In genomic region chr11:120719841-120720376, GRCm38 (mm10) we compare ENCODE assay signal across 16 mouse cellular contexts. TPM values are rescaled to one million over a fixed set of nuclear protein-coding genes. Genes with fewer than 3 reads are reported as not detected.
A peak's percentile ranks its signal among the peaks of the same experiment; 100 is the strongest.
DNase-seq lines count a peak whose midpoint lies in the region; ATAC-seq and TF ChIP-seq lines count a peak whose summit lies in the region.
"Had no signal": no experiment of that assay in that cellular context is flagged by ENCODE, and none has a peak within 500 bp of the region (broad histone marks: within the 10 kb centered on the region; RNA-seq: fewer than 3 reads in every experiment).

No protein-coding gene starts in this region.

- peak overlapping the region; percentile 75; the same call in 1 of the 2 replicates for H3K4me2 ChIP-seq in hindbrain, embryonic 15.5 days
- no peak overlapping the region for H3K4me2 ChIP-seq in hindbrain, embryonic 12.5 days (replicated peaks)
- H3K4me2 ChIP-seq in midbrain, postnatal 0 days (ENCODE audit: low read depth, low read length, poor library complexity, severe bottlenecking), result no peak overlapping the region; the same call in 1 of the 2 replicates
- H3K4me2 ChIP-seq in midbrain, embryonic 16.5 days (ENCODE audit: low read length), result no peak overlapping the region
- H3K4me2 ChIP-seq in neural tube, embryonic 14.5 days (ENCODE audit: low read depth, low read length), result 0 out of 2 replicates have a peak overlapping the region, but pooled peaks have one; percentile 54

- TF ChIP-seq CTCF in midbrain, postnatal 0 days (IDR thresholded peaks at IDR 0.05), result no peak

- H3K9me3 ChIP-seq in hindbrain, embryonic 15.5 days, result no peaks in the 10 kb centered on the region
- H3K9me3 ChIP-seq in hindbrain, embryonic 12.5 days (replicated peaks), result no peaks in the 10 kb centered on the region
- H3K9me3 ChIP-seq in midbrain, postnatal 0 days (ENCODE audit: low read length), result no peaks in the 10 kb centered on the region
- no peaks in the 10 kb centered on the region for H3K9me3 ChIP-seq in midbrain, embryonic 16.5 days (replicated peaks; ENCODE audit: control insufficient read depth, low read length, poor library complexity, severe bottlenecking)
- no peaks in the 10 kb centered on the region for H3K9me3 ChIP-seq in neural tube, embryonic 14.5 days (ENCODE audit: control insufficient read depth, low read length)
- H3K9me3 ChIP-seq: embryonic facial prominence, embryonic 12.5 days; heart, embryonic 13.5 days; intestine, embryonic 15.5 days; liver, embryonic 15.5 days; megakaryocyte, embryonic 14.5 days had no signal

- H3K9ac ChIP-seq in hindbrain, embryonic 15.5 days, result no peak overlapping the region
- no peak overlapping the region for H3K9ac ChIP-seq in hindbrain, embryonic 12.5 days
- 0 out of 2 replicates have a peak overlapping the region, but pooled peaks have one; percentile 29 for H3K9ac ChIP-seq in midbrain, postnatal 0 days (replicated peaks; ENCODE audit: low read length, poor library complexity, severe bottlenecking)
- no peak overlapping the region for H3K9ac ChIP-seq in midbrain, embryonic 16.5 days (ENCODE audit: low read depth, low read length)
- H3K9ac ChIP-seq in neural tube, embryonic 14.5 days (replicated peaks; ENCODE audit: low read depth, low read length), result no peak overlapping the region
- H3K9ac ChIP-seq: liver, embryonic 15.5 days had no signal

- H3K4me3 ChIP-seq in hindbrain, embryonic 15.5 days, result no peak overlapping the region
- H3K4me3 ChIP-seq in hindbrain, embryonic 12.5 days, result no peak overlapping the region
- H3K4me3 ChIP-seq in midbrain, postnatal 0 days (ENCODE audit: low read depth, low read length), result no peak overlapping the region
- H3K4me3 ChIP-seq in midbrain, embryonic 16.5 days (ENCODE audit: low read depth, low read length), result no peak overlapping the region
- no peak overlapping the region for H3K4me3 ChIP-seq in neural tube, embryonic 14.5 days (ENCODE audit: low read depth, low read length)
- H3K4me3 ChIP-seq: erythroblast, embryonic 14.5 days had no signal

- no peak overlapping the region for H3K27ac ChIP-seq in hindbrain, embryonic 15.5 days (replicated peaks)
- no peak overlapping the region for H3K27ac ChIP-seq in hindbrain, embryonic 12.5 days
- no peak overlapping the region for H3K27ac ChIP-seq in midbrain, postnatal 0 days (ENCODE audit: low read depth, low read length)
- no peak overlapping the region for H3K27ac ChIP-seq in midbrain, embryonic 16.5 days (ENCODE audit: low read length)
- no peak overlapping the region for H3K27ac ChIP-seq in neural tube, embryonic 14.5 days (ENCODE audit: low read depth, low read length)
- H3K27ac ChIP-seq: embryonic facial prominence, embryonic 12.5 days; heart, embryonic 13.5 days; intestine, embryonic 15.5 days; liver, embryonic 15.5 days had no signal

- ATAC-seq in hindbrain, embryonic 15.5 days (ENCODE audit: low FRiP score, low read depth), result no peak
- no peak; the same call in 1 of the 2 replicates for ATAC-seq in hindbrain, embryonic 12.5 days (ENCODE audit: low FRiP score)
- ATAC-seq in midbrain, postnatal 0 days (ENCODE audit: low FRiP score), result no peak
- no peak for ATAC-seq in midbrain, embryonic 16.5 days
- ATAC-seq in neural tube, embryonic 14.5 days (ENCODE audit: low read depth), result no peak

- WGBS in hindbrain, embryonic 15.5 days, result 90% methylated on average over 13 of the region's 13 CpGs
- WGBS in hindbrain, embryonic 12.5 days, result 88% methylated on average over 13 of the region's 13 CpGs
- whole genome bisulfite sequencing in midbrain, postnatal 0 days, result 86% methylated on average over 13 of the region's 13 CpGs
- WGBS in midbrain, embryonic 16.5 days, result 90% methylated on average over 13 of the region's 13 CpGs
- whole genome bisulfite sequencing in neural tube, embryonic 14.5 days, result 88% methylated on average over 13 of the region's 13 CpGs

- H3K36me3 ChIP-seq in hindbrain, embryonic 15.5 days, result peaks cover 18% of the 10 kb centered on the region
- H3K36me3 ChIP-seq in hindbrain, embryonic 12.5 days, result peaks cover 42% of the 10 kb centered on the region
- H3K36me3 ChIP-seq in midbrain, postnatal 0 days (ENCODE audit: insufficient read depth, low read length), result peaks cover 35% of the 10 kb centered on the region
- H3K36me3 ChIP-seq in midbrain, embryonic 16.5 days (ENCODE audit: control insufficient read depth, insufficient read depth, low read length), result peaks cover 7% of the 10 kb centered on the region
- H3K36me3 ChIP-seq in neural tube, embryonic 14.5 days (ENCODE audit: control insufficient read depth, insufficient read depth, low read length), result peaks cover 14% of the 10 kb centered on the region; the same call in 1 of the 2 replicates

- no peaks in the 10 kb centered on the region for H3K27me3 ChIP-seq in hindbrain, embryonic 15.5 days
- H3K27me3 ChIP-seq in hindbrain, embryonic 12.5 days, result peaks cover 18% of the 10 kb centered on the region
- no peaks in the 10 kb centered on the region for H3K27me3 ChIP-seq in midbrain, postnatal 0 days (ENCODE audit: insufficient read depth, low read length)
- no peaks in the 10 kb centered on the region for H3K27me3 ChIP-seq in midbrain, embryonic 16.5 days (ENCODE audit: control insufficient read depth, insufficient read depth, low read depth, low read length)
- H3K27me3 ChIP-seq in neural tube, embryonic 14.5 days (ENCODE audit: control insufficient read depth, insufficient read depth, low read length), result no peaks in the 10 kb centered on the region
- H3K27me3 ChIP-seq: CH12.LX; intestine, embryonic 15.5 days had no signal

- peak; percentile 40 to 45 for DNase-seq in cerebellum, postnatal 10 days
- DNase-seq in cerebellum, adult 18-20 months, result no peak
- no peak for DNase-seq in midbrain, postnatal 0 days (ENCODE audit: low spot score)
- DNase-seq in retina, postnatal 1 day, result no peak

- peaks cover 41% of the 10 kb centered on the region for H3K4me1 ChIP-seq in hindbrain, embryonic 15.5 days (replicated peaks)
- H3K4me1 ChIP-seq in hindbrain, embryonic 12.5 days, result peaks cover 24% of the 10 kb centered on the region
- H3K4me1 ChIP-seq in midbrain, postnatal 0 days (ENCODE audit: insufficient read depth, low read length), result peaks cover 8% of the 10 kb centered on the region; the same call in 1 of the 2 replicates
- H3K4me1 ChIP-seq in midbrain, embryonic 16.5 days (ENCODE audit: control insufficient read depth, insufficient read depth, low read length), result peaks cover 9% of the 10 kb centered on the region; the same call in 1 of the 2 replicates
- peaks cover 6% of the 10 kb centered on the region for H3K4me1 ChIP-seq in neural tube, embryonic 14.5 days (ENCODE audit: control insufficient read depth, insufficient read depth, low read length)

RNA-seq across cellular contexts. Expression of gene Rac3, which starts 1.4 kb away (rescaled TPM):
- polyA plus RNA-seq in hindbrain, embryonic 15.5 days (2015; fragmentation: Nextera tagmentation; extraction: Ambion mirVana), result 540 and 587 TPM in 2 replicates
- polyA plus RNA-seq in hindbrain, embryonic 12.5 days (2016; fragmentation: Nextera tagmentation; extraction: Ambion mirVana), result 98.4 and 99.9 TPM in 2 replicates
- 766 and 788 TPM in 2 replicates for total RNA-seq in midbrain, postnatal 0 days (2014; rRNA removed)
- 808 and 853 TPM in 2 replicates for polyA plus RNA-seq in midbrain, postnatal 0 days (2015; fragmentation: Nextera tagmentation; extraction: Ambion mirVana)
- 624 and 719 TPM in 2 replicates for polyA plus RNA-seq in midbrain, embryonic 16.5 days (2015; fragmentation: Nextera tagmentation; extraction: Ambion mirVana)
- 70.7 and 135 TPM in 2 replicates for polyA plus RNA-seq in neural tube, embryonic 14.5 days (2014; fragmentation: Nextera tagmentation; extraction: Ambion mirVana)

RNA-seq across cellular contexts. Expression of gene Lrrc45, which starts 6.2 kb away (rescaled TPM):
- 74.9 and 81.2 TPM in 2 replicates for polyA plus RNA-seq in hindbrain, embryonic 15.5 days (2015; fragmentation: Nextera tagmentation; extraction: Ambion mirVana)
- 75.3 and 78.8 TPM in 2 replicates for polyA plus RNA-seq in hindbrain, embryonic 12.5 days (2016; fragmentation: Nextera tagmentation; extraction: Ambion mirVana)
- 44.8 and 47.8 TPM in 2 replicates for total RNA-seq in midbrain, postnatal 0 days (2014; rRNA removed)
- polyA plus RNA-seq in midbrain, postnatal 0 days (2015; fragmentation: Nextera tagmentation; extraction: Ambion mirVana), result 46.8 and 51.0 TPM in 2 replicates
- polyA plus RNA-seq in midbrain, embryonic 16.5 days (2015; fragmentation: Nextera tagmentation; extraction: Ambion mirVana), result 86.6 and 87.9 TPM in 2 replicates
- 53.9 and 59.4 TPM in 2 replicates for polyA plus RNA-seq in neural tube, embryonic 14.5 days (2014; fragmentation: Nextera tagmentation; extraction: Ambion mirVana)

RNA-seq across cellular contexts. Expression of gene Cenpx, which starts 6.4 kb away (rescaled TPM):
- polyA plus RNA-seq in hindbrain, embryonic 15.5 days (2015; fragmentation: Nextera tagmentation; extraction: Ambion mirVana), result 107 and 109 TPM in 2 replicates
- polyA plus RNA-seq in hindbrain, embryonic 12.5 days (2016; fragmentation: Nextera tagmentation; extraction: Ambion mirVana), result 106 and 113 TPM in 2 replicates
- total RNA-seq in midbrain, postnatal 0 days (2014; rRNA removed), result 70.8 and 76.0 TPM in 2 replicates
- polyA plus RNA-seq in midbrain, postnatal 0 days (2015; fragmentation: Nextera tagmentation; extraction: Ambion mirVana), result 94.5 and 94.6 TPM in 2 replicates
- polyA plus RNA-seq in midbrain, embryonic 16.5 days (2015; fragmentation: Nextera tagmentation; extraction: Ambion mirVana), result 88.8 and 92.2 TPM in 2 replicates
- polyA plus RNA-seq in neural tube, embryonic 14.5 days (2014; fragmentation: Nextera tagmentation; extraction: Ambion mirVana), result 87.6 and 95.8 TPM in 2 replicates

RNA-seq across cellular contexts. Expression of gene Dcxr, which starts 7.2 kb away (rescaled TPM):
- 8.8 and 10.4 TPM in 2 replicates for polyA plus RNA-seq in hindbrain, embryonic 15.5 days (2015; fragmentation: Nextera tagmentation; extraction: Ambion mirVana)
- 11.6 and 12.2 TPM in 2 replicates for polyA plus RNA-seq in hindbrain, embryonic 12.5 days (2016; fragmentation: Nextera tagmentation; extraction: Ambion mirVana)
- total RNA-seq in midbrain, postnatal 0 days (2014; rRNA removed), result 6.9 and 11.2 TPM in 2 replicates
- 9.9 and 12.3 TPM in 2 replicates for polyA plus RNA-seq in midbrain, postnatal 0 days (2015; fragmentation: Nextera tagmentation; extraction: Ambion mirVana)
- polyA plus RNA-seq in midbrain, embryonic 16.5 days (2015; fragmentation: Nextera tagmentation; extraction: Ambion mirVana), result 5.8 and 7.0 TPM in 2 replicates
- polyA plus RNA-seq in neural tube, embryonic 14.5 days (2014; fragmentation: Nextera tagmentation; extraction: Ambion mirVana), result 10.2 and 10.5 TPM in 2 replicates

RNA-seq across cellular contexts. Expression of gene Cbr2, which starts 12.0 kb away (rescaled TPM):
- 0.97 and 2.1 TPM in 2 replicates for polyA plus RNA-seq in hindbrain, embryonic 15.5 days (2015; fragmentation: Nextera tagmentation; extraction: Ambion mirVana)
- 1.6 and 2.6 TPM in 2 replicates for polyA plus RNA-seq in hindbrain, embryonic 12.5 days (2016; fragmentation: Nextera tagmentation; extraction: Ambion mirVana)
- total RNA-seq in midbrain, postnatal 0 days (2014; rRNA removed), result 3.6 and 5.2 TPM in 2 replicates
- polyA plus RNA-seq in midbrain, postnatal 0 days (2015; fragmentation: Nextera tagmentation; extraction: Ambion mirVana), result 4.0 and 4.4 TPM in 2 replicates
- polyA plus RNA-seq in midbrain, embryonic 16.5 days (2015; fragmentation: Nextera tagmentation; extraction: Ambion mirVana), result 0.87 and 1.6 TPM in 2 replicates
- polyA plus RNA-seq in neural tube, embryonic 14.5 days (2014; fragmentation: Nextera tagmentation; extraction: Ambion mirVana), result 0.39 and 0.81 TPM in 2 replicates
- total RNA-seq: MEL had no signal
- polyA plus RNA-seq: erythroblast, embryonic 14.5 days had no signal

Comparison
In these comparisons a context has a peak if more than half of its experiments do, and no peak if none do; other contexts are left out.
1. DNase-seq: peak in cerebellum, postnatal 10 days (2 of 2); none in cerebellum, adult 18-20 months (0 of 2), midbrain, postnatal 0 days (single experiment) and retina, postnatal 1 day (single experiment).
2. H3K4me2 ChIP-seq: peak in hindbrain, embryonic 15.5 days (single experiment) and neural tube, embryonic 14.5 days (single experiment); none in hindbrain, embryonic 12.5 days (single experiment), midbrain, postnatal 0 days (single experiment) and midbrain, embryonic 16.5 days (single experiment).